Mouse (Mus musculus) myocyte (in vitro differentiated cells): ENCODE data around the gene Gimap5. TPM values are rescaled to one million over a fixed set of nuclear protein-coding genes. Genes with fewer than 3 reads are reported as not detected.

Experiments used
- H3K27me3 ChIP-seq: one replicate; pipeline ENCODE4 v1.6.1; 2011; ENCODE audit not compliant: control insufficient read depth, insufficient read depth, insufficient read length
- H3K36me3 ChIP-seq: one replicate; pipeline ENCODE4 v1.6.1; 2011; ENCODE audit not compliant: control insufficient read depth, insufficient read depth
- H3K4me2 ChIP-seq: one replicate; pipeline ENCODE4 v1.6.1; 2011; ENCODE audit warnings: low read depth, control low read depth
- H3K4me3 ChIP-seq: one replicate; pipeline ENCODE4 v1.5.1; 2011; ENCODE audit warnings: mild to moderate bottlenecking, control low read depth, moderate library complexity
- H3K79me2 ChIP-seq: one replicate; pipeline ENCODE4 v1.6.1; 2011; ENCODE audit not compliant: control insufficient read depth, insufficient read depth
- H3ac ChIP-seq: one replicate; pipeline ENCODE4 v1.6.1; 2011; ENCODE audit not compliant: control insufficient read depth, insufficient read length
- CEBPB ChIP-seq: IDR thresholded peaks from 2 replicates; pipeline ENCODE4 v1.6.1; 2011; ENCODE audit warnings: mild to moderate bottlenecking, moderate library complexity; ENCODE audit not compliant: poor library complexity, insufficient read depth, severe bottlenecking
- E2F4 ChIP-seq: IDR thresholded peaks from one replicate; pipeline ENCODE4 v1.6.1; 2011; ENCODE audit warnings: mild to moderate bottlenecking, control low read depth, moderate library complexity; ENCODE audit not compliant: insufficient read depth
- MAX ChIP-seq: IDR thresholded peaks from one replicate; pipeline ENCODE4 v1.6.1; 2011; ENCODE audit warnings: low read depth, mild to moderate bottlenecking, control low read depth
- MYOD1 ChIP-seq, 3 experiments: IDR thresholded peaks; one replicate each; pipeline ENCODE4 v1.6.1; 2011; ENCODE audit warnings: control low read depth in 2 of 3, low read depth in 2 of 3, mild to moderate bottlenecking in 2 of 3, moderate library complexity in 1 of 3; ENCODE audit not compliant: insufficient read length in 2 of 3, control insufficient read depth in 1 of 3
- MYOG ChIP-seq, 3 experiments: IDR thresholded peaks; one replicate each; pipeline ENCODE4 v1.6.1; 2011; ENCODE audit warnings: control low read depth in 2 of 3, low read depth in 2 of 3, mild to moderate bottlenecking in 2 of 3; ENCODE audit not compliant: insufficient read length in 2 of 3, control insufficient read depth in 1 of 3, insufficient read depth in 1 of 3
- POLR2A ChIP-seq: IDR thresholded peaks from one replicate; pipeline ENCODE4 v1.6.1; 2011; ENCODE audit warnings: low read depth, mild to moderate bottlenecking, control low read depth, moderate library complexity; ENCODE audit not compliant: insufficient read length
- POLR2AphosphoS2 ChIP-seq: IDR thresholded peaks from one replicate; pipeline ENCODE4 v1.6.1; 2011; ENCODE audit warnings: low read depth, control low read depth; ENCODE audit not compliant: insufficient read length
- REST ChIP-seq: IDR thresholded peaks from one replicate; pipeline ENCODE4 v1.6.1; 2011; ENCODE audit warnings: mild to moderate bottlenecking, control low read depth, moderate library complexity; ENCODE audit not compliant: insufficient read depth, insufficient read length
- SRF ChIP-seq: IDR thresholded peaks from one replicate; pipeline ENCODE4 v1.6.1; 2011; ENCODE audit warnings: low read depth; ENCODE audit not compliant: control insufficient read depth, insufficient read length
- TCF12 ChIP-seq: IDR thresholded peaks from one replicate; pipeline ENCODE4 v1.6.1; 2011; ENCODE audit warnings: mild to moderate bottlenecking, control low read depth; ENCODE audit not compliant: poor library complexity, insufficient read depth, severe bottlenecking
- TCF3 ChIP-seq: IDR thresholded peaks from one replicate; pipeline ENCODE4 v1.6.1; 2011; ENCODE audit warnings: low read depth, control low read depth; ENCODE audit not compliant: insufficient read length
- USF1 ChIP-seq: IDR thresholded peaks from one replicate; pipeline ENCODE4 v1.6.1; 2011; ENCODE audit warnings: low read depth, mild to moderate bottlenecking, control low read depth, moderate library complexity
- polyA plus RNA-seq: library from polyadenylated mRNA; unstranded; fragments of >200 nt; fragmentation: generic; extraction: Trizol; gene quantifications from one replicate; pipeline ENCODE4 v1.2.1, GENCODE M21; 2012; ENCODE audit warnings: missing spikeins

Gimap5 gene
- polyA plus RNA-seq, 1 experiment, result not detected

DNA sequence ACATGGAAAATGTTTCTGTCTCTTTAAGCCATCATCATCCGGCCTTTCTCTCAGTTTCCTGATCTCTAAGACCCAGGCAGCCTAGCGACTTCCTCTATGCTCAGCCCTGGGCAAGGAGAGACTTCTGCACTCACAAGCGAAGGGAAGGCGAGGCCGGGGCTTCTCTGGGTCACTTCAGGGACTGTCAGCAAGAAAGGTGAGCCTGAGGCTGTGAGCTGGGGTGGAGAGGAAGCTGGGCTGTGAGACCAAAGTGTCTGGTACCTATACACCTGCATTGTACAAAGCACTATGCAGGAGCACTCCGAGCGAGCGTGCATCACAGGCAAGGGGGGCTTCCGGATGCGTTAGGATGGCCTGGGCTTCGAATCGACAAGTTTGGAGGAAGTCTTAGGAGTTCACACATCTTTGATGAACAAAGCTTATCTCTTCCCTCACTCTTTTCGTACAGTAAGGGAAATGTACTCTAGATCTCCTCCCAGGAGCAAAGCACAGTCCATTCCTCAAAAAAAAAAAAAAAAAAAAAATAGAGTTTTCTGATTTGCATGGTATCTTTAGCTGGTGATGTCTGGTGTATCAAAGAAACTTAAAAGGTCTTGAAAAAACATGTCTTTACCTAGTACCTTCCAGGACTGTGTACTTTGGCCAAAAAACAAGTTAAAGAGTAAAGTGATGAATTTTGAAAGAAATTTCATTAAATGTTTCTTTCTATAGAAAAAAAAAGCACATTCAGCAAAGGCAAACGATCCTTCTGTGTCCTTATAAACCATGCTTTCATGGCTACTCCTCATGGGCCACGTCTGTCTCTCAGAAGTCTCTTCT lies 6.8 kb upstream of the Gimap5 start, which contains the start of gene Gimap1:
TSS of gene Gimap1 (plus strand) at position 94 of the 819 bp plus-strand sequence.
- TF ChIP-seq POLR2A (no peak), USF1 (no peak), MYOD1 (IDR thresholded peaks at IDR 0.05; ENCODE audit: control insufficient read depth in 1 of 3, insufficient read length in 2 of 3, low read depth in 2 of 3) (no peak), CEBPB (no peak), MAX (no peak), E2F4 (no peak), TCF3 (no peak), MYOG (IDR thresholded peaks at IDR 0.05; ENCODE audit: control insufficient read depth in 1 of 3, insufficient read depth in 1 of 3, insufficient read length in 2 of 3, low read depth in 2 of 3) (no peak), TCF12 (no peak), SRF (no peak), POLR2AphosphoS2 (no peak), REST (no peak)
- no peaks in the 10 kb centered on the region for H3K79me2 ChIP-seq
- no peaks in the 10 kb centered on the region for H3K27me3 ChIP-seq
- no peak within 1 kb of the TSS for H3K4me3 ChIP-seq
- no peak within 1 kb of the TSS for H3K4me2 ChIP-seq
- H3ac ChIP-seq, result no peak within 1 kb of the TSS
- H3K36me3 ChIP-seq, result no peaks in the 10 kb centered on the region

GRCm38 (mm10) chr6:48739780-48740055 lies 6.3 kb upstream of the Gimap5 start:
- H3ac ChIP-seq, result no peak overlapping the region
- no peaks in the 10 kb centered on the region for H3K36me3 ChIP-seq
- no peaks in the 10 kb centered on the region for H3K79me2 ChIP-seq
- H3K27me3 ChIP-seq, result no peaks in the 10 kb centered on the region
- H3K4me2 ChIP-seq, result no peak overlapping the region
- H3K4me3 ChIP-seq, result no peak overlapping the region
- TF ChIP-seq REST (no peak), MYOG (IDR thresholded peaks at IDR 0.05; ENCODE audit: control insufficient read depth in 1 of 3, insufficient read depth in 1 of 3, insufficient read length in 2 of 3, low read depth in 2 of 3) (no peak), CEBPB (no peak), MAX (no peak), TCF12 (no peak), E2F4 (no peak), USF1 (no peak), POLR2A (no peak), SRF (no peak), POLR2AphosphoS2 (no peak), MYOD1 (IDR thresholded peaks at IDR 0.05; ENCODE audit: control insufficient read depth in 1 of 3, insufficient read length in 2 of 3, low read depth in 2 of 3) (no peak), TCF3 (no peak)

DNA sequence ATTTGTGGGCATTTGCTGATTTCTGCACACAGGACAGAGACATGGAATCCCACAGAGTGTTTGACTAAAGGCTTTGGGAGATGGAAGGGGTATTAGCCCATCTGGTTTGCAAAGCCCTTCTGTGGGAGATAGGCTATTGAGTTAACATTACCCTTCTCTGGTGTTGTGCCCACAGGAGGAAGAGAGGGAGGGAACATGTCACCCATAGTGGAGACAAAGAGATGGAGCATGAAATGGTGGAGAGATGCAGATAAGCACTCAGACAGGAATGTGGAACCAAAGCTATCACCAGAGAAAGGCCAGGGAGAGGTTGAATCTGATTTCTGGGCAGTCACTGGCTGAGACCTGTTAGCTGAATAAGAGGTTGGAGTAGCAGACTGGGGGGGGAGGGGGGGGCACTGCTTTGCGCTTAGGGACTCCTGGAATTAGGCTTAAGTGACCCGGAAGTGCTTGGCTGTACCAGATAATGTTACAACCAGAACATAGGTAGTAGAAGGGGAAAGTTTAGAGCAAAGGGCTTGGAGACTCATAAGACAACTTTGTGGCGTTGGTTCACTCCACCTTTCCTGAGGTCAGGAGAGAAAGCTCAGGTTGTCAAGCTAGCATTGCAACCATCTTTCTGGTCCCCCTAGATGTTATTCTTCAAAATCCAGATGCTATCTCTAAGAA lies 5.4 kb upstream of the Gimap5 start:
- TF ChIP-seq USF1 (no peak), SRF (no peak), TCF3 (no peak), MYOG (IDR thresholded peaks at IDR 0.05; ENCODE audit: control insufficient read depth in 1 of 3, insufficient read depth in 1 of 3, insufficient read length in 2 of 3, low read depth in 2 of 3) (no peak), REST (no peak), MYOD1 (IDR thresholded peaks at IDR 0.05; ENCODE audit: control insufficient read depth in 1 of 3, insufficient read length in 2 of 3, low read depth in 2 of 3) (no peak)
- H3K79me2 ChIP-seq, result no peaks in the 10 kb centered on the region
- no peak overlapping the region for H3K4me2 ChIP-seq
- no peak overlapping the region for H3ac ChIP-seq
- no peak overlapping the region for H3K4me3 ChIP-seq
- H3K36me3 ChIP-seq, result no peaks in the 10 kb centered on the region
- H3K27me3 ChIP-seq, result no peaks in the 10 kb centered on the region

DNA sequence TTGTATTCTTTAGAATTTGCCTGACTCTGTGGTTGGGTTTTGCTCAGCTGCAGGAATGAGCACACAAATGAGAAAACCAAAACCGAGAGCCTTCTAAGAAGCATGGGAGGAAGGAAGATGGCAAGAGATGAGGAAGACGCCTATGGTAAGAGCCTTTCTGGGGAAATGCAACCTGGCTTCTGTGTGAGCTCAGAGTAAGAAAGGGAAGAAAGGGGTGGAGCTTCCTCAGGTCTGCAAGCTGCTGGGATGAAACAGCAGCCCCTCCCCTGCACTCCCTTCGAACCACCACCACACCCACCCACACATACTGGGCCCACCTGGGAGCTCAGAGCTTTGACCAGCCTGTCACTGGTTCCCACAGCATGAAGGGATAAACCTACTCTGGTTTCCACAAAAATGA lies 4.7 kb upstream of the Gimap5 start:
- H3K4me2 ChIP-seq, result no peak overlapping the region
- H3ac ChIP-seq, result no peak overlapping the region
- H3K79me2 ChIP-seq, result no peaks in the 10 kb centered on the region
- no peak for TF ChIP-seq CEBPB
- TF ChIP-seq TCF3, result no peak
- TF ChIP-seq SRF, result no peak
- no peak for TF ChIP-seq REST
- TF ChIP-seq MYOG (IDR thresholded peaks at IDR 0.05; ENCODE audit: control insufficient read depth in 1 of 3, insufficient read depth in 1 of 3, insufficient read length in 2 of 3, low read depth in 2 of 3), result no peak
- no peak for TF ChIP-seq POLR2A
- no peak for TF ChIP-seq MYOD1 (IDR thresholded peaks at IDR 0.05; ENCODE audit: control insufficient read depth in 1 of 3, insufficient read length in 2 of 3, low read depth in 2 of 3)
- no peak for TF ChIP-seq TCF12
- H3K36me3 ChIP-seq, result no peaks in the 10 kb centered on the region
- no peak overlapping the region for H3K4me3 ChIP-seq
- no peaks in the 10 kb centered on the region for H3K27me3 ChIP-seq

GRCm38 (mm10) chr6:48741711-48742206 lies 4.2 kb upstream of the Gimap5 start:
- Histone ChIP-seq H3K4me2 (no peak overlapping the region), H3K4me3 (no peak overlapping the region), H3K79me2 (no peaks in the 10 kb centered on the region), H3K36me3 (no peaks in the 10 kb centered on the region), H3K27me3 (no peaks in the 10 kb centered on the region), H3ac (no peak overlapping the region)
- no peak for TF ChIP-seq REST
- TF ChIP-seq POLR2A, result no peak
- no peak for TF ChIP-seq TCF12
- no peak for TF ChIP-seq MYOD1 (IDR thresholded peaks at IDR 0.05; ENCODE audit: control insufficient read depth in 1 of 3, insufficient read length in 2 of 3, low read depth in 2 of 3)
- no peak for TF ChIP-seq USF1
- no peak for TF ChIP-seq MYOG (IDR thresholded peaks at IDR 0.05; ENCODE audit: control insufficient read depth in 1 of 3, insufficient read depth in 1 of 3, insufficient read length in 2 of 3, low read depth in 2 of 3)
- no peak for TF ChIP-seq SRF
- TF ChIP-seq CEBPB, result no peak
- TF ChIP-seq TCF3, result no peak
- no peak for TF ChIP-seq E2F4
- TF ChIP-seq POLR2AphosphoS2, result no peak
- TF ChIP-seq MAX, result no peak
